Mouse (Mus musculus) liver, embryonic 13.5 days (tissue): Measurements from ENCODE around the gene Tacc2. TPM values are rescaled to one million over a fixed set of nuclear protein-coding genes. Genes with fewer than 3 reads are reported as not detected.
A peak's percentile ranks its signal among the peaks of the same experiment; 100 is the strongest.

Experiments
- ATAC-seq: fragments of 200-750 bp; cut with Nextera tagmentation; 2 replicates; pipeline ENCODE4 v1.8.0; 2017; ENCODE audit warnings: low read depth, mild to moderate bottlenecking, moderate number of reproducible peaks, moderate library complexity
- DNase-seq: peaks from one replicate; pipeline ENCODE4 v3.0.0; 2022
- H3K27ac ChIP-seq: fragments of 300-500 bp; sonication (generic); 2 replicates; pipeline ENCODE4 v1.5.1; 2015; ENCODE audit warnings: moderate library complexity, mild to moderate bottlenecking, inconsistent platforms
- H3K27me3 ChIP-seq: fragments of 300-500 bp; sonication (generic); 2 replicates; pipeline ENCODE4 v1.6.1; 2015; ENCODE audit warnings: mild to moderate bottlenecking, inconsistent platforms
- H3K36me3 ChIP-seq: fragments of 300-500 bp; sonication (generic); 2 replicates; pipeline ENCODE4 v1.6.1; 2015; ENCODE audit warnings: mild to moderate bottlenecking, inconsistent platforms
- H3K4me1 ChIP-seq: fragments of 300-500 bp; sonication (generic); replicated peaks from 2 replicates; pipeline ENCODE4 v1.6.1; 2015; ENCODE audit warnings: inconsistent platforms
- H3K4me2 ChIP-seq: fragments of 300-500 bp; sonication (generic); 2 replicates; pipeline ENCODE4 v1.6.1; 2015; ENCODE audit warnings: inconsistent platforms, mild to moderate bottlenecking, moderate library complexity
- H3K4me3 ChIP-seq: fragments of 300-500 bp; sonication (generic); replicated peaks from 2 replicates; pipeline ENCODE4 v1.5.1; 2015; ENCODE audit warnings: mild to moderate bottlenecking, inconsistent platforms
- H3K9ac ChIP-seq: fragments of 300-500 bp; sonication (generic); 2 replicates; pipeline ENCODE4 v1.6.1; 2015; ENCODE audit warnings: mild to moderate bottlenecking, inconsistent platforms
- H3K9me3 ChIP-seq: fragments of 300-500 bp; sonication (generic); replicated peaks from 2 replicates; pipeline ENCODE4 v1.6.1; 2016; ENCODE audit warnings: inconsistent platforms
- WGBS: fragments of 180-500 bp; shearing (Covaris S2); methylation state at CpG from one replicate; pipeline ENCODE4 v1.1.7; 2015; ENCODE audit not compliant: insufficient replicate concordance; 5-methylcytosine and 5-hydroxymethylcytosine counted together
- polyA plus RNA-seq: library from polyadenylated mRNA; unstranded; fragments of >200 nt; fragmentation: Nextera tagmentation; extraction: Ambion mirVana; gene quantifications from 2 replicates; pipeline ENCODE4 v1.2.1, GENCODE M21; 2015

Gene Tacc2
- polyA plus RNA-seq, 1 experiment from 2014 or later, result 2.3 TPM

GRCm38 (mm10) chr7:130782501-130783050 is 205.3 kb downstream of the Tacc2 start:
- 60% methylated on average over 5 of the region's 5 CpGs for WGBS
- Histone ChIP-seq H3K9me3 (no peaks in the 10 kb centered on the region), H3K4me1 (peaks cover 9% of the 10 kb centered on the region; the same call in 1 of the 2 replicates), H3K27me3 (peaks cover 11% of the 10 kb centered on the region), H3K27ac (no peak overlapping the region), H3K4me2 (no peak overlapping the region), H3K36me3 (no peaks in the 10 kb centered on the region), H3K9ac (no peak overlapping the region), H3K4me3 (no peak overlapping the region)
- no peak for ATAC-seq
- DNase-seq, result no peak

DNA sequence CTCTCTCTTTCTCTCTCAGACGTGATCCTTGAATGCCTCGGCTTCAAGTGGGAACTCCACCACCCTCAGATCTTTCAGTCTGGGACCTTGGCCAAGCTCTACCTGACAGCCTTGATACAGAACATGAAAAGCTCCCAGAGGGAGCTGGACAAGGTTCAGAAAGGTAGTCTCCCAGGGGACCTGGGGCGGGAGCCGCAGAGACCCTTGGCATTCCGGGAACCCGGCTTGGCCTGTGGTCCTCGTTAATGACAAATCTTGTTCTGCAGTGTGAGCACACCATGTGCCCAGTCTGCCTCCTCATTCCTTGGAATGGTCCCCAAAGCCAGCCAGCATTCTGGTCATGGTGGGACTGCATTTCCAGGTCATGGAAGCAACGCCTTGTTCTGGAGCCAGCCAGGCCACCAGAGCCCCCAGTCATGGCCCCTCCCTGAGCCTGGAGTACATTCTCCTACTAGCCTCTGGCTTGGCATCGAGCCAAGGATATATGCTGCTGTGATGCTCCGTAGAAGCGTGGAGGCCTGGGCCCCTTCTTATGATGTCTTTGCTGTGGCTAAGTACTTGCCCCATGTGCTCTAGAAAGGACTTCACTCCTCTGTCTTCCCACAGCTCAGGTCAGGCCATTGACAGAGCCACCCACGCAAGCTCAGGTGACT is 208.8 kb downstream of the Tacc2 start:
- 71% methylated on average over 12 of the region's 12 CpGs for WGBS
- DNase-seq, result no peak
- H3K4me2 ChIP-seq, result no peak overlapping the region
- H3K9ac ChIP-seq, result no peak overlapping the region
- no peaks in the 10 kb centered on the region for H3K9me3 ChIP-seq
- peaks cover 15% of the 10 kb centered on the region for H3K27me3 ChIP-seq
- ATAC-seq, result no peak
- no peaks in the 10 kb centered on the region for H3K36me3 ChIP-seq
- no peak overlapping the region for H3K4me3 ChIP-seq
- peaks cover 16% of the 10 kb centered on the region for H3K4me1 ChIP-seq
- no peak overlapping the region for H3K27ac ChIP-seq

DNA sequence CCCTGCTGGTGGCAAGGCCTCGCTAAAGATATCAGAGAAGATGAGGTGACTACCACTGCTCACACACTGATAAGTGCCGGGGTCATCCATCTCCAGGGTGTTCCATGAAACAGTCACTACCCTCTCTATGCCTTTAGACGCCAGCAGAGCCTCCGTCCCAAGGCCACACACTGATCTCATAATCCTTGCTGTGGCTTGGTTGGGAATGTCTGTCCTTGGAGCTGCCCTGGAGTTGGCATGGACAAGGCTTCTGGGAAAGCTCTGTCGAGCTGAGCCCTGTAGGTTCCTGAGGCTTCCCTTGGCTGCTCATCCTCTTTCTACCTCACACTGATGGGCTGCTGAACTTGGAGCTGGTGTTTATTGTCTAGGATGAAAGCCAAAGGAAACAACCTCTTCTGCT is 209.5 kb downstream of the Tacc2 start:
- no peak overlapping the region for H3K27ac ChIP-seq
- 42% methylated on average over 5 of the region's 5 CpGs for WGBS

DNA sequence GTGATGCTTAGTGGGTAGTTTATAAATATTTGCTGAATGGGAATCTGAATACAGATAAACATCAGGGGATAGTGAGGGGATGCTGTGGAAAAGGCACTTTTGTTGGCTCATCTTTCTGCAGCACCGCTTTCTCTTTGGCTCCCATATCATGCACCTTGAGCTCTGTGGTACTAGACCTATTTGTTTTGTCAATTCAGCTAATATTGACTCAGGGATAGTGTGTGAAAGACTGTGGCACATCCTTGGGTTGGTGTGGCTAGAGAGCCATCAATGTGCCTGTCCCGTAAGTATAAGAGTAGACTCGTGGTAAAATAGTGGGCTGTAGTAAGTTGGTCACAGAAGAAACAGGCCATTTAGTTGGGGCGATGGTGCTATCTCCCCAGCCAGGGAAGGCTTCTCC is 210.3 kb downstream of the Tacc2 start:
- peak; percentile 47; the same call in 1 of the 2 replicates for ATAC-seq
- peaks cover 16% of the 10 kb centered on the region for H3K4me1 ChIP-seq
- WGBS, result 60% methylated on average over 4 of the region's 4 CpGs
- no peak overlapping the region for H3K9ac ChIP-seq
- no peak overlapping the region for H3K27ac ChIP-seq
- H3K4me2 ChIP-seq, result no peak overlapping the region
- H3K4me3 ChIP-seq, result no peak overlapping the region
- no peaks in the 10 kb centered on the region for H3K36me3 ChIP-seq
- DNase-seq, result no peak
- H3K27me3 ChIP-seq, result peaks cover 11% of the 10 kb centered on the region
- no peaks in the 10 kb centered on the region for H3K9me3 ChIP-seq

More for the DNA sequence above, 209.5 kb downstream of the Tacc2 start:
- H3K27me3 ChIP-seq, result peaks cover 15% of the 10 kb centered on the region
- no peaks in the 10 kb centered on the region for H3K36me3 ChIP-seq
- DNase-seq (no peak), ATAC-seq (no peak)
- H3K9me3 ChIP-seq, result no peaks in the 10 kb centered on the region
- H3K4me1 ChIP-seq, result peaks cover 16% of the 10 kb centered on the region
- H3K4me3 ChIP-seq, result no peak overlapping the region
- no peak overlapping the region for H3K4me2 ChIP-seq
- no peak overlapping the region for H3K9ac ChIP-seq

GRCm38 (mm10) chr7:130788950-130789349 is 211.7 kb downstream of the Tacc2 start:
- 73% methylated on average over 3 of the region's 3 CpGs for WGBS

DNA sequence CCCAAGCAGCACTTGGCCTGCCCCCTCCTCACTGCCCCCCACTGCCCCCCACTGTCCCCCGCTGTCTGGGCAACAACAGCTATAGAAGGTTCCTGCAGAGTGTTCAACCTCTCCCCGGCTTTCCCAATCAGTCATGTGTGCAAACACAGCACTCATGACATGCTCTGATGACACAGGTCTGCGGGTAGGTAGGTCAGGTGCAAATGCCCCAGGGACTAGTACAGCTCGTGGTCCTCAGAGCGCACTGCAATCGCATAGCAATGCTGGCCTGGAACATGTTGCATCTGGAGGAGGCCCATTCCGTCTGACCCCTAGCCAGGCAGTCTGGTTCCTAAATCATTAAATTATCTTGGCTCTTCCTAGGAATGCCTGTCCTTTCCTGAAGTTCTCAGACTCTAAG is 212.2 kb downstream of the Tacc2 start:
- no peak overlapping the region for H3K4me3 ChIP-seq
- peaks cover 16% of the 10 kb centered on the region for H3K4me1 ChIP-seq
- H3K9me3 ChIP-seq, result no peaks in the 10 kb centered on the region
- H3K4me2 ChIP-seq, result no peak overlapping the region
- ATAC-seq (no peak), DNase-seq (no peak)
- H3K27me3 ChIP-seq, result peaks cover 4% of the 10 kb centered on the region; the same call in 1 of the 2 replicates
- H3K27ac ChIP-seq, result no peak overlapping the region
- WGBS, result 73% methylated on average over 7 of the region's 7 CpGs
- no peak overlapping the region for H3K9ac ChIP-seq
- H3K36me3 ChIP-seq, result no peaks in the 10 kb centered on the region

More at GRCm38 (mm10) chr7:130788950-130789349, 211.7 kb downstream of the Tacc2 start:
- Histone ChIP-seq H3K9me3 (no peaks in the 10 kb centered on the region), H3K27ac (no peak overlapping the region), H3K4me3 (no peak overlapping the region), H3K27me3 (peaks cover 4% of the 10 kb centered on the region; the same call in 1 of the 2 replicates), H3K36me3 (no peaks in the 10 kb centered on the region), H3K4me1 (peaks cover 16% of the 10 kb centered on the region), H3K9ac (no peak overlapping the region), H3K4me2 (no peak overlapping the region)
- DNase-seq, result no peak
- no peak for ATAC-seq

- no peak overlapping the region for H3K9ac ChIP-seq
- no peaks in the 10 kb centered on the region for H3K9me3 ChIP-seq
- 56% methylated on average over 9 of the region's 9 CpGs for WGBS
- H3K27me3 ChIP-seq, result peaks cover 4% of the 10 kb centered on the region; the same call in 1 of the 2 replicates
- H3K27ac ChIP-seq, result no peak overlapping the region
- no peaks in the 10 kb centered on the region for H3K4me1 ChIP-seq
- H3K4me2 ChIP-seq, result no peak overlapping the region
- no peak for ATAC-seq
- no peaks in the 10 kb centered on the region for H3K36me3 ChIP-seq
- no peak for DNase-seq
- no peak overlapping the region for H3K4me3 ChIP-seq
These were observed 216.4 kb downstream of the Tacc2 start for GRCm38 (mm10) chr7:130793671-130794070.

DNA sequence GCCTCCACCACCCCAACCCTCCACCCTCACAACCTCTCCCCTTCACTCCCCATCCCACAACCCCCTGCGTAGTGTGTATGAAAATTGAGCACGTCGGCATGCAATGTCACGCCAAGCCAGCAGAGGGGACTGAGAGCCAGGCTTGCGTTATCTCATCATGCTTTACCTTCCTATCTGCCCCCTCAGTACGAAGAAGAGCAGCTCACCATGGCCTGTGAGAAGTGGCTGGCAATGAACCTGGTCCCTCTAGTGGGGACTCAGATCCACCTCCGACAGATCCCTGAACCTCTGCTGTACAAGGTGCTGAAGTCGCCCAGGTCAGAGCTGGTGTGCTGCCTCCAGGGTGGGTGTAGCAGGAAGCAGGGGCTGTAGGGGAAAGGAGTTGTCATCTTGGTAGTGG is 219.5 kb downstream of the Tacc2 start:
- Histone ChIP-seq H3K27ac (no peak overlapping the region), H3K36me3 (no peaks in the 10 kb centered on the region), H3K9me3 (no peaks in the 10 kb centered on the region), H3K4me2 (no peak overlapping the region), H3K4me3 (no peak overlapping the region), H3K27me3 (no peaks in the 10 kb centered on the region), H3K4me1 (peaks cover 12% of the 10 kb centered on the region), H3K9ac (no peak overlapping the region)
- DNase-seq (no peak), ATAC-seq (no peak)
- 46% methylated on average over 8 of the region's 8 CpGs for WGBS

GRCm38 (mm10) chr7:130797524-130797923 is 220.3 kb downstream of the Tacc2 start:
- ATAC-seq, result no peak
- no peak overlapping the region for H3K4me2 ChIP-seq
- no peak overlapping the region for H3K4me3 ChIP-seq
- no peak overlapping the region for H3K9ac ChIP-seq
- 70% methylated on average over 6 of the region's 6 CpGs for WGBS
- H3K27ac ChIP-seq, result no peak overlapping the region
- peaks cover 12% of the 10 kb centered on the region for H3K4me1 ChIP-seq
- H3K36me3 ChIP-seq, result no peaks in the 10 kb centered on the region
- no peak for DNase-seq
- H3K9me3 ChIP-seq, result no peaks in the 10 kb centered on the region
- H3K27me3 ChIP-seq, result no peaks in the 10 kb centered on the region

GRCm38 (mm10) chr7:130799418-130799817 is 222.2 kb downstream of the Tacc2 start:
- Histone ChIP-seq H3K4me1 (peaks cover 12% of the 10 kb centered on the region), H3K9me3 (no peaks in the 10 kb centered on the region), H3K27ac (no peak overlapping the region), H3K4me2 (no peak overlapping the region), H3K27me3 (no peaks in the 10 kb centered on the region), H3K4me3 (no peak overlapping the region), H3K36me3 (no peaks in the 10 kb centered on the region), H3K9ac (no peak overlapping the region)
- WGBS, result 63% methylated on average over 10 of the region's 10 CpGs
- peak; percentile 69 for ATAC-seq
- no peak for DNase-seq

DNA sequence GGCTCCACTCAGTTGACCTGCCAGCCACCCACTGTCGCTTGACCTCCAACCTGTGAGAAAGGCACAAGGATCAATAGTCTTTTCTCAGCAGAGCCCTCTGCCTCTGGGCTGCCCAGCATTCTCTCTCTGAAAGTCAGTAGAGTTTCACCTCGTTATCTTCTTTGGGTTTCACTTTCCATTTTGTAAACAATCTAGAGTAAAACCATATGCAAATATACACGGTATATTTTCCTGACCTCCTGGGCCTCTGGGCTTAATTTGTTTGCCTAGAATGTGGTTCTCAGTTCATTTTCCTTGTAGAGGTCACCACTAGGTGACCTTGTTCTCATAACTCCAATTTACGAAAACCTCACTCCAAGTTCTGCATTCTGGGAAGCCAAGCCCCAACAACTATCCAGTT is 223.4 kb downstream of the Tacc2 start:
- H3K36me3 ChIP-seq, result no peaks in the 10 kb centered on the region
- no peak for ATAC-seq
- no peak overlapping the region for H3K4me3 ChIP-seq
- DNase-seq, result no peak
- H3K9me3 ChIP-seq, result no peaks in the 10 kb centered on the region
- H3K4me1 ChIP-seq, result peaks cover 12% of the 10 kb centered on the region
- H3K27ac ChIP-seq, result no peak overlapping the region
- no peak overlapping the region for H3K4me2 ChIP-seq
- WGBS, result 59% methylated on average over 4 of the region's 4 CpGs
- no peak overlapping the region for H3K9ac ChIP-seq
- H3K27me3 ChIP-seq, result no peaks in the 10 kb centered on the region

GRCm38 (mm10) chr7:130801811-130802210 is 224.6 kb downstream of the Tacc2 start:
- H3K9me3 ChIP-seq, result no peaks in the 10 kb centered on the region
- H3K4me1 ChIP-seq, result peaks cover 12% of the 10 kb centered on the region
- WGBS, result 65% methylated on average over 4 of the region's 4 CpGs
- no peaks in the 10 kb centered on the region for H3K27me3 ChIP-seq
- H3K36me3 ChIP-seq, result no peaks in the 10 kb centered on the region
- H3K27ac ChIP-seq, result no peak overlapping the region
- DNase-seq (no peak), ATAC-seq (no peak)
- H3K4me3 ChIP-seq, result no peak overlapping the region
- no peak overlapping the region for H3K4me2 ChIP-seq
- H3K9ac ChIP-seq, result no peak overlapping the region
